Mouse (Mus musculus) 3T3-L1 (cell line): ENCODE results near the gene Foxo1.

Experiments used
- DNase-seq: peaks from one replicate; pipeline ENCODE4 v3.0.0-alpha.2; 2015; ENCODE audit warnings: low read depth, low spot score

Gene Foxo1

GRCm38 (mm10) chr3:52308586-52309321, 40.6 kb downstream of the Foxo1 start:
- no peak for DNase-seq

GRCm38 (mm10) chr3:52320516-52321270, 52.6 kb downstream of the Foxo1 start:
- DNase-seq, result no peak

GRCm38 (mm10) chr3:52322401-52323385, 54.6 kb downstream of the Foxo1 start:
- no peak for DNase-seq

GRCm38 (mm10) chr3:52325006-52325405, 56.9 kb downstream of the Foxo1 start:
- no peak for DNase-seq

GRCm38 (mm10) chr3:52326687-52327086, 58.6 kb downstream of the Foxo1 start:
- DNase-seq, result no peak

GRCm38 (mm10) chr3:52327146-52327545, 59.0 kb downstream of the Foxo1 start:
- DNase-seq, result no peak

- DNase-seq, result no peak
Observed at GRCm38 (mm10) chr3:52331709-52332108, 63.6 kb downstream of the Foxo1 start.

- DNase-seq, result no peak
Observed at GRCm38 (mm10) chr3:52338761-52339160, 70.6 kb downstream of the Foxo1 start.

- no peak for DNase-seq
Observed at GRCm38 (mm10) chr3:52340336-52341034, 72.3 kb downstream of the Foxo1 start.

- DNase-seq, result no peak
Observed at GRCm38 (mm10) chr3:52342226-52342625, 74.1 kb downstream of the Foxo1 start.

- no peak for DNase-seq
Observed at GRCm38 (mm10) chr3:52342801-52343200, 74.7 kb downstream of the Foxo1 start.

- DNase-seq, result peak; percentile 21
Observed at GRCm38 (mm10) chr3:52343270-52344070, 75.3 kb downstream of the Foxo1 start.

GRCm38 (mm10) chr3:52345881-52346280, 77.7 kb downstream of the Foxo1 start:
- DNase-seq, result no peak

GRCm38 (mm10) chr3:52346986-52347710, 79.0 kb downstream of the Foxo1 start:
- no peak for DNase-seq

- no peak for DNase-seq
Observed at GRCm38 (mm10) chr3:52347980-52348622, 80.0 kb downstream of the Foxo1 start.

GRCm38 (mm10) chr3:52350636-52351035, 82.5 kb downstream of the Foxo1 start:
- no peak for DNase-seq

GRCm38 (mm10) chr3:52351901-52352300, 83.8 kb downstream of the Foxo1 start:
- DNase-seq, result no peak

GRCm38 (mm10) chr3:52354203-52354602, 86.1 kb downstream of the Foxo1 start:
- DNase-seq, result no peak

GRCm38 (mm10) chr3:52357265-52357953, 89.3 kb downstream of the Foxo1 start:
- no peak for DNase-seq
